Mouse (Mus musculus) stomach, embryonic 14.5 days (tissue): Measurements from ENCODE around the gene Ccl28. TPM values are rescaled to one million over a fixed set of nuclear protein-coding genes. Genes with fewer than 3 reads are reported as not detected.
A peak's percentile ranks its signal among the peaks of the same experiment; 100 is the strongest.
"Not testable (repeated sequence)": the region's sequence is repeated elsewhere in the genome, so short reads cannot be mapped to it uniquely, and the experiment has no call there.

Experiments
- ATAC-seq: fragments of 200-750 bp; cut with Nextera tagmentation; 2 replicates; pipeline ENCODE4 v1.8.0; 2017; ENCODE audit warnings: low read depth, moderate TSS enrichment; ENCODE audit not compliant: insufficient number of reproducible peaks, insufficient read depth, low FRiP score
- H3K27ac ChIP-seq: fragments of 300-500 bp; sonication (generic); 2 replicates; pipeline ENCODE4 v1.5.1; 2014; ENCODE audit warnings: mild to moderate bottlenecking, low read length, moderate library complexity, mixed read lengths
- H3K27me3 ChIP-seq: fragments of 300-500 bp; sonication (generic); 2 replicates; pipeline ENCODE4 v1.6.1; 2014; ENCODE audit warnings: low read length, control low read depth, mixed read lengths; ENCODE audit not compliant: control insufficient read depth, insufficient read depth
- H3K36me3 ChIP-seq: fragments of 300-500 bp; sonication (generic); 2 replicates; pipeline ENCODE4 v1.6.1; 2014; ENCODE audit warnings: mild to moderate bottlenecking, control low read depth, low read length, moderate library complexity, mixed read lengths; ENCODE audit not compliant: control insufficient read depth, insufficient read depth
- H3K4me1 ChIP-seq: fragments of 300-500 bp; sonication (generic); 2 replicates; pipeline ENCODE4 v1.6.1; 2014; ENCODE audit warnings: low read length, control low read depth, mixed read lengths; ENCODE audit not compliant: control insufficient read depth, insufficient read depth
- H3K4me2 ChIP-seq: fragments of 300-500 bp; sonication (generic); replicated peaks from 2 replicates; pipeline ENCODE4 v1.6.1; 2014; ENCODE audit warnings: low read depth, low read length, control low read depth
- H3K4me3 ChIP-seq: fragments of 300-500 bp; sonication (generic); 2 replicates; pipeline ENCODE4 v1.5.1; 2014; ENCODE audit warnings: low read depth, low read length, control low read depth
- H3K9ac ChIP-seq: fragments of 300-500 bp; sonication (generic); replicated peaks from 2 replicates; pipeline ENCODE4 v1.6.1; 2014; ENCODE audit warnings: low read depth, mild to moderate bottlenecking, control low read depth, low read length, moderate library complexity, mixed read lengths
- H3K9me3 ChIP-seq: fragments of 300-500 bp; sonication (generic); 2 replicates; pipeline ENCODE4 v1.6.1; 2016; ENCODE audit warnings: low read depth, low read length, control low read depth; ENCODE audit not compliant: control insufficient read depth
- WGBS: fragments of 180-500 bp; shearing (Covaris S2); extraction: QIAGEN DNeasy Blood & Tissue Kit; methylation state at CpG from one replicate; pipeline ENCODE4 v1.1.7; 2014; 5-methylcytosine and 5-hydroxymethylcytosine counted together
- polyA plus RNA-seq: library from polyadenylated mRNA; unstranded; fragments of >200 nt; fragmentation: Nextera tagmentation; extraction: Ambion mirVana; gene quantifications from 2 replicates; pipeline ENCODE4 v1.2.1, GENCODE M21; 2014

Ccl28 gene
- polyA plus RNA-seq, 1 experiment from 2014 or later, result 0.09 TPM

GRCm38 (mm10) chr13:119604322-119604721 lies 19.3 kb upstream of the Ccl28 start:
- ATAC-seq, H3K27me3 ChIP-seq, H3K4me3 ChIP-seq, H3K4me2 ChIP-seq, H3K27ac ChIP-seq, H3K36me3 ChIP-seq, H3K4me1 ChIP-seq, H3K9ac ChIP-seq, H3K9me3 ChIP-seq: not testable (repeated sequence)
- 93% methylated on average over 7 of the region's 9 CpGs for WGBS

- no peaks in the 10 kb centered on the region for H3K4me1 ChIP-seq
- no peak overlapping the region for H3K9ac ChIP-seq
- no peak overlapping the region for H3K27ac ChIP-seq
- H3K36me3 ChIP-seq, result no peaks in the 10 kb centered on the region
- H3K27me3 ChIP-seq, result no peaks in the 10 kb centered on the region
- no peak overlapping the region for H3K4me3 ChIP-seq
- no peaks in the 10 kb centered on the region for H3K9me3 ChIP-seq
- 87% methylated on average over 3 of the region's 3 CpGs for WGBS
- no peak for ATAC-seq
- no peak overlapping the region for H3K4me2 ChIP-seq
These were observed 4.8 kb upstream of the Ccl28 start for GRCm38 (mm10) chr13:119618841-119619240.

GRCm38 (mm10) chr13:119619735-119620134 lies 3.9 kb upstream of the Ccl28 start:
- no peak for ATAC-seq
- Histone ChIP-seq H3K4me1 (no peaks in the 10 kb centered on the region), H3K9ac (no peak overlapping the region), H3K4me3 (no peak overlapping the region), H3K27me3 (no peaks in the 10 kb centered on the region), H3K4me2 (no peak overlapping the region), H3K27ac (no peak overlapping the region), H3K9me3 (no peaks in the 10 kb centered on the region), H3K36me3 (no peaks in the 10 kb centered on the region)
- 72% methylated on average over 3 of the region's 3 CpGs for WGBS

- 84% methylated on average over 5 of the region's 5 CpGs for WGBS
- ATAC-seq, result not testable (repeated sequence)
These were observed 2.3 kb downstream of the Ccl28 start for GRCm38 (mm10) chr13:119625952-119626351.

GRCm38 (mm10) chr13:119631482-119632155 lies 8.0 kb downstream of the Ccl28 start:
- Histone ChIP-seq H3K4me3 (peak overlapping the region; percentile 41), H3K9ac (no peak overlapping the region), H3K27me3 (no peaks in the 10 kb centered on the region), H3K36me3 (no peaks in the 10 kb centered on the region), H3K27ac (no peak overlapping the region), H3K9me3 (no peaks in the 10 kb centered on the region), H3K4me2 (peak overlapping the region; percentile 41), H3K4me1 (no peaks in the 10 kb centered on the region)
- peak; percentile 93 for ATAC-seq
- whole genome bisulfite sequencing, result 2% methylated on average over 31 of the region's 33 CpGs

More at GRCm38 (mm10) chr13:119625952-119626351, 2.3 kb downstream of the Ccl28 start:
- H3K27me3 ChIP-seq, H3K9me3 ChIP-seq, H3K27ac ChIP-seq, H3K9ac ChIP-seq, H3K4me2 ChIP-seq, H3K4me1 ChIP-seq, H3K4me3 ChIP-seq, H3K36me3 ChIP-seq: not testable (repeated sequence)

- Histone ChIP-seq H3K36me3 (no peaks in the 10 kb centered on the region), H3K27me3 (no peaks in the 10 kb centered on the region), H3K4me2 (peak overlapping the region; percentile 41; the same call in 1 of the 2 replicates), H3K4me1 (no peaks in the 10 kb centered on the region), H3K9me3 (no peaks in the 10 kb centered on the region), H3K9ac (no peak overlapping the region), H3K4me3 (peak overlapping the region; percentile 41; the same call in 1 of the 2 replicates), H3K27ac (no peak overlapping the region)
- WGBS, result 86% methylated on average over 4 of the region's 4 CpGs
- no peak for ATAC-seq
These were observed 8.5 kb downstream of the Ccl28 start for GRCm38 (mm10) chr13:119632156-119632548.

- Histone ChIP-seq H3K9me3 (no peaks in the 10 kb centered on the region), H3K27ac (no peak overlapping the region), H3K27me3 (no peaks in the 10 kb centered on the region), H3K4me2 (no peak overlapping the region), H3K4me1 (no peaks in the 10 kb centered on the region), H3K36me3 (no peaks in the 10 kb centered on the region), H3K4me3 (no peak overlapping the region), H3K9ac (no peak overlapping the region)
- 69% methylated on average over 2 of the region's 2 CpGs for WGBS
- no peak for ATAC-seq
These were observed 11.9 kb downstream of the Ccl28 start for GRCm38 (mm10) chr13:119635496-119635895.

GRCm38 (mm10) chr13:119637837-119638236 lies 14.2 kb downstream of the Ccl28 start:
- 71% methylated on average over 4 of the region's 4 CpGs for WGBS
- no peak overlapping the region for H3K9ac ChIP-seq
- H3K27ac ChIP-seq, result no peak overlapping the region
- no peak overlapping the region for H3K4me2 ChIP-seq
- H3K27me3 ChIP-seq, result no peaks in the 10 kb centered on the region
- H3K4me1 ChIP-seq, result no peaks in the 10 kb centered on the region
- no peaks in the 10 kb centered on the region for H3K36me3 ChIP-seq
- H3K4me3 ChIP-seq, result no peak overlapping the region
- no peak for ATAC-seq
- no peaks in the 10 kb centered on the region for H3K9me3 ChIP-seq

- H3K4me1 ChIP-seq, result no peaks in the 10 kb centered on the region
- no peak overlapping the region for H3K9ac ChIP-seq
- H3K4me2 ChIP-seq, result no peak overlapping the region
- H3K27me3 ChIP-seq, result no peaks in the 10 kb centered on the region
- H3K4me3 ChIP-seq, result no peak overlapping the region
- H3K27ac ChIP-seq, result no peak overlapping the region
- no peaks in the 10 kb centered on the region for H3K9me3 ChIP-seq
- ATAC-seq, result no peak
- WGBS, result 82% methylated on average over 5 of the region's 5 CpGs
- no peaks in the 10 kb centered on the region for H3K36me3 ChIP-seq
These were observed 14.8 kb downstream of the Ccl28 start for GRCm38 (mm10) chr13:119638449-119638848.
